Mouse (Mus musculus): ENCODE measurements around the gene Tmem81.

DNA sequence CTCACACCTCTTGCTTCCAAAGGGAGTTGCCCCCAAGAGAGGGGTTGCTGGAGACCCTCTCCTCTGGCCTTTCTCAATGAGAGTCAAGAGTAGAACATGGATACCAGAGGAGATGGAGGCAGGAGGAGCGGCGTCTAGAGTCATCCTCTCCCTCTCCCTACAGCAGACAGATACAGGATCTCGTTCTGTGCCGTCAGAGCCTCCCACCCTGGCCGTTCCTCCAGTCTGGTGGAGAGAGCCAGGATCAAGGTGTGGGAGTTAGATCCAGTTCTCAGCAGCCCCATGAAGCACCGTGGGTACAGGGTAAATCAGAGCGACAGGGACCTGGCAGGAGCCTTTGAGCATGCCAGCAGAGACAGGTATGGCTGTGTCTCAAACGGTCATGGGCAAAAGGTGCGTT, 26.5 kb downstream of the Tmem81 start:
- TF ChIP-seq CTCF (IDR thresholded peaks at IDR 0.05; ENCODE audit: borderline replicate concordance, insufficient read depth, low read length) (no peak), POLR2A (IDR thresholded peaks at IDR 0.05; ENCODE audit: low read depth, low read length) (no peak)
